Comparison of ENCODE assay signal across 8 mouse cellular contexts in genomic region chr2:66124591-66125271, GRCm38 (mm10). TPM values are rescaled to one million over a fixed set of nuclear protein-coding genes. Genes with fewer than 3 reads are reported as not detected.
DNase-seq lines count a peak whose midpoint lies in the region; ATAC-seq and TF ChIP-seq lines count a peak whose summit lies in the region.

Gene Galnt3 (minus strand): TSS chr2:66124994.

- WGBS in forebrain, embryonic 10.5 days: under 1% methylated on average over 74 of the region's 74 CpGs
- 1% methylated on average over 51 of the region's 74 CpGs for WGBS in hindbrain, postnatal 0 days

- peak within 1 kb of the TSS; percentile 100 for H3K4me2 ChIP-seq in hindbrain, postnatal 0 days (ENCODE audit: low read depth, low read length)

- peaks cover 16% of the 10 kb centered on the region for H3K4me1 ChIP-seq in forebrain, embryonic 10.5 days
- H3K4me1 ChIP-seq in hindbrain, postnatal 0 days (ENCODE audit: insufficient read depth, low read length): no peaks in the 10 kb centered on the region
- peaks cover 18% of the 10 kb centered on the region for H3K4me1 ChIP-seq in megakaryocyte, embryonic 14.5 days

- intact Hi-C loops in left cerebral cortex, postnatal 36 days (cut with DNase I): no loop called here

- H3K4me3 ChIP-seq in forebrain, embryonic 10.5 days: peak within 1 kb of the TSS; percentile 81
- H3K4me3 ChIP-seq in hindbrain, postnatal 0 days (ENCODE audit: low read length): peak within 1 kb of the TSS; percentile 62
- H3K4me3 ChIP-seq in megakaryocyte, embryonic 14.5 days (replicated peaks): peak within 1 kb of the TSS; percentile 90

- peak within 1 kb of the TSS; percentile 57 for H3K9ac ChIP-seq in hindbrain, postnatal 0 days (replicated peaks; ENCODE audit: low read length)

- peak within 1 kb of the TSS; percentile 65 for H3K27ac ChIP-seq in forebrain, embryonic 10.5 days
- H3K27ac ChIP-seq in hindbrain, postnatal 0 days: no peak within 1 kb of the TSS

- no peaks in the 10 kb centered on the region for H3K36me3 ChIP-seq in forebrain, embryonic 10.5 days (replicated peaks)
- no peaks in the 10 kb centered on the region for H3K36me3 ChIP-seq in hindbrain, postnatal 0 days (ENCODE audit: insufficient read depth, low read length)
- H3K36me3 ChIP-seq in megakaryocyte, embryonic 14.5 days (replicated peaks; ENCODE audit: low read length): no peaks in the 10 kb centered on the region

- peak; percentile 31 for DNase-seq in CD4-positive, CD25-positive, alpha-beta regulatory T cell, adult 2 months (ENCODE audit: low read depth, low spot score)
- peak; percentile 34 for DNase-seq in forebrain, embryonic 10.5 days (ENCODE audit: extremely low spot score, low spot score)
- peak; percentile 39 for DNase-seq in hindbrain, postnatal 0 days (ENCODE audit: low spot score)
- peak; percentile 18 to 23 for DNase-seq in left cerebral cortex, postnatal 36 days (ENCODE audit: low spot score in 2 of 2)
- DNase-seq in retina, postnatal 1 day: peak; percentile 52
- peak; percentile 60 to 70 for DNase-seq in urinary bladder, postnatal 36 days (ENCODE audit: low spot score in 2 of 2)

- peak; percentile 32 for ATAC-seq in activated CD4-positive, CD25-positive, alpha-beta regulatory T cell, adult 4 months
- ATAC-seq in hindbrain, postnatal 0 days: peak; percentile 68

- no peaks in the 10 kb centered on the region for H3K9me3 ChIP-seq in forebrain, embryonic 10.5 days
- no peaks in the 10 kb centered on the region for H3K9me3 ChIP-seq in hindbrain, postnatal 0 days (ENCODE audit: low read length)
- peaks cover 3% of the 10 kb centered on the region; the same call in 1 of the 2 replicates for H3K9me3 ChIP-seq in megakaryocyte, embryonic 14.5 days

- H3K27me3 ChIP-seq in forebrain, embryonic 10.5 days (ENCODE audit: poor library complexity, severe bottlenecking): peaks cover 57% of the 10 kb centered on the region
- no peaks in the 10 kb centered on the region for H3K27me3 ChIP-seq in hindbrain, postnatal 0 days (ENCODE audit: insufficient read depth, low read length)
- peaks cover 36% of the 10 kb centered on the region for H3K27me3 ChIP-seq in megakaryocyte, embryonic 14.5 days (replicated peaks)

- TF ChIP-seq CTCF in hindbrain, postnatal 0 days (IDR thresholded peaks at IDR 0.05; ENCODE audit: low read depth): no peak

RNA-seq across cellular contexts. Expression of gene Galnt3, which starts in this region (rescaled TPM):
- under 1 TPM; 0.11 to 0.20 TPM for polyA plus RNA-seq in activated CD4-positive, CD25-positive, alpha-beta regulatory T cell, adult 4 months (2017; shearing (Covaris generic))
- 0.34 and 0.60 TPM in 2 replicates for polyA plus RNA-seq in forebrain, embryonic 10.5 days (2016; fragmentation: Nextera tagmentation; extraction: Ambion mirVana)
- 0.40 and 4.9 TPM in 2 replicates for total RNA-seq in hindbrain, postnatal 0 days (2014; rRNA removed)
- polyA plus RNA-seq in hindbrain, postnatal 0 days (2015; fragmentation: Nextera tagmentation; extraction: Ambion mirVana): 0.65 and 1.1 TPM in 2 replicates
- 1 to 10 TPM in 1 of 2 experiments, under 1 TPM in 1; 0.99 to 1.9 TPM for total RNA-seq in left cerebral cortex, postnatal 36 days (2021)
- not detected in 2 replicates for polyA plus RNA-seq in megakaryocyte, embryonic 14.5 days (2012; ENCODE audit: insufficient read depth, low replicate concordance)

Comparison
In these comparisons a context has a peak if more than half of its experiments do, and no peak if none do; other contexts are left out.
1. Peak in ATAC-seq in activated CD4-positive, CD25-positive, alpha-beta regulatory T cell, adult 4 months; RNA of the gene not detected or under 1 TPM.
2. Peak in DNase-seq, H3K4me3 ChIP-seq and H3K27ac ChIP-seq in forebrain, embryonic 10.5 days; RNA of the gene not detected or under 1 TPM.